Mouse (Mus musculus): Measurements from ENCODE around the gene Fam155a.
A peak's percentile ranks its signal among the peaks of the same experiment; 100 is the strongest.

Gene Fam155a

DNA sequence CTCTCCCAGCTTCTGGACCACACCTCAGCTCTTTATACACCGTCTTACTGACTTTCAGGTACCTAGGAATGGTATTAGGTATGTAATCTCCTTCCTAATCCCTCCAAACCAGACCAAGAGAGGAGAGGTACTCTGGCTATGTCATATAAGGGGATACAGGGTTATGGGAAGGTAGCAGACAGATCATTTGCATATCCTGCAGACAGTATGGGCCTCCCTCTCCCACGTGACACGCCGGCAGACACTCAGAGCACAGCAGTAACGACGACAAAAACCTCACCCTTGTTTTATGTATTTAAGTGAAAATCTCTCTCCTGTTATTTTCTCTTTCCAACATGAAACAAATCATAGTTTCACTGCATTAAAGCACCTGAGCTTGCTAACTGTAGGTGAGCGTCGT, 496.8 kb downstream of the Fam155a start:
- no peak for DNase-seq (ENCODE audit: low spot score)

DNA sequence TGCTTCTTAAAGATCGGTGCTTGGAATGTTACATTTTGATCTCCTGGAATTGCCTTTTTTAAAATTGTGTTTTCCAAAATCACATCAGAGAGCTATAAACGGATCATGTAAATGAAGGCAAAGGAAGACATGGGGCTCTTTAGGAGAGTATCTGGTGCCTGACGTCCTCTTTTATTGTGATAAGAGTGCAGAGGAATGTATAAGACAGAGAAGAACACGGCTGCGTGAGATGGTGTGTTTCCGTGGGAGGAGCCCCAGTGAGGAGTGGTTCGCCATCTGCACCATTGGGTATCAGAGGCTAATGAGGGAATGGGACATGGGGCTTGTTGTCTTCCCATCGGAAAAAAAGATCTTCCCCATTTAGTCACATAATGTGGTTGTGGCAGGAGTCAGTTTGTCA, 506.6 kb downstream of the Fam155a start:
- no peak for DNase-seq (ENCODE audit: low spot score)

DNA sequence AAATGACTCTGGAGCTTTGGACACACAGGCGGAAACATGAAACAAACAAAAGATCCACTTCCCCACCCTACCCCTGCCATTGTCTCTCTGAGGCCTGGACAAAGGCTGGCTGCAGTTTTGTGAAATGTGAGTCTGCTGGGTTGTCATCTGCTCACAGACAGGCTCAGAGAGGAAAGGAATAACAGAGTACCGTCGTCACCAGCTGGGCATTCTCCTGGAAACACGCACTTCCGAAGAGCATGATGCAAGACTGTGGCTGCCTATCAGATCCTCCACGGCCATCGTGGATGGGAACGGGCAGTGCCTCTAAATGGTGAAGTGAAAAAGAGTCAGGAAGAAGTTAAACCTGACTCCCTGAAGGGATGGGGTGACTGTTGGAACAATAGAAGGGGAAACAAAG, 509.4 kb downstream of the Fam155a start:
- DNase-seq (ENCODE audit: low spot score) = no peak

DNA sequence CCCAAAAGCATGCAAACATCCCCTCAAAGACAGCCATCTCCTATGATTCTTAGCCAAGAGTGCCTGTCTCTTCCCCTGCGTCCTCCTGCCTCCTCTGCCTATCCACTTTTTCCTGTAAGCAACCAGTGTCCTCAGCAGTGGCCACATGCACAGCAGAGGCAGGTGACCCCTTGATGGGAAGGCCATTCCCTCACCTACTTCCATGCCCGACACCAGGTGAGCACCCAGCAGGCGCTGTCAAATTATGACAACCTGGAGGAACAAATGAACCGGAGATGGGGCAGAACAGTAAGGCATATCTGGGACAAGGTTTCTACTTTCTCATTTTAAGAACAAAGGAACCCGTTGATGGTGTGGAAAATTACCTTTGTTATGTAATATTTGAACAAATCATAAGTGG, 515.6 kb downstream of the Fam155a start:
- DNase-seq (ENCODE audit: low spot score) = no peak

DNA sequence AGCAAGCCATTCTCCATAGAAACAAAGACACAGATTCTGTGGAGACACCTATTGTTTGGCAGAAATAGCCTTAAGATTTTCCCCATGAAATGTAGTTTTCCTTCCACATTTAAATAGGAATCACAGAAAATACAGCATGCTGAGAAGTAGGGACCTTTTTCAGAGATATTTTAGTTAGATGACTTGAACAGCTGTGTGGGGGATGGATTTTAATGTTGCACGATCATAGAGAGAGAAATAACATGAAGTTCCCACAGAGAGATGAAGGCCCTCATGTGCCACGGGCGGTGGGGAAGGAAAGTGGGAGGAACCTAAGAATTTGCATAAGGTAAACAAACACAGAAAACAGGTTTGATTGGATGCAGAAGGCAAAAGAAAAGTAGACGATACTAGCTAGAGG, 518.0 kb downstream of the Fam155a start:
- no peak for DNase-seq (ENCODE audit: low spot score)

DNA sequence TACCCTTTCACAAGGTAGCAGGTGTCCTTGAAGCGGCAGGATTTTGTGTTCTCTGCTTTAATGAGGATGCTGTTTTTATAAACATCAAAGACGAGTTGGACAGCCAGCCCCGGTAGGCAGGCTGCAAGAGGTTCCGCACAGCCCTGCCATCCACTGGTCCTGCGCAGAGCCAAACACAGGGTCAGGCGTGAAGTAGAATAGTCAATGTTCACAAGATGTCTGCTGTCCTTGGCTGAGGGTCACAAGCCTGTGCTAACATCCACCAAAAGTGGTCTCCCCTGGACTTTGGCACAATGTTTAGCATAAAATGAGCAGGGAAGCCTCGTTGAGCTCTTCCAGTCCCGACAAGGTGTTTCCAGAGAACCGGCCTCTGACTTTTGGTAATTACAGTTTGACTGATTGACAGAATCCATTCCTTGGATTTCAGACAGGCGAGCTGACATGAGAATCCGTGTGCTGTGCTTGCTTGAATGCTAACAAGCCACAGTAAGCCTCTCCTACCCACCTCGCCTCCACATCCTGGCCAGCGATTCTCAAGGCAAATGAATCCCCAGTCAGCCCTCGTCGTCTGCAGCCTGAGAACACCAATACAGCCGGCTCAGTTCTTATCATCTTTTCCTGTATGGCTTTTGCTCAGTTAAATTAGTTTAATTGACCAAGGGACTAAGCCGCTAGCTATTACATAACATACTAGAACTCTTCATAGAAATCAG, 522.7 kb downstream of the Fam155a start:
- no peak for DNase-seq (ENCODE audit: low spot score)

DNA sequence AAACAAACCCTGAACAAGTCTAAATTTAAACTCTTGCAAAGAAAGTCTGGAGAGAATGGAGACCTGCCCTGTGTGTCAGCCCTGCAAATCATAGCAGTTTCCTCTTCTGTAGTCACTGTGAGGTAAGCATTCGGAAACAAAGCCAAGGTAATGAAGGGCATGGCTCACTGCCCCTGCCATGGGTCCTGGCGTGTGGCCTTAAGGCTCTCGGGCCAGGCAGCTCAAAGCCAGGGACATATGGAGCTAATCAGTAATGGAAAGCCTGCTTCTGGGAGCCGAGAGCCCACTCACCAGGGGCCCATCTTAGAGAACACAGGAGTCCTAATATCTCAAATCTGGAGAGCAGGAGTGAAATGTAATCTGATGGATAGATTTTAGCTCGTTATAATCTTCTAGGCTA, 525.0 kb downstream of the Fam155a start:
- DNase-seq (ENCODE audit: low spot score) = no peak

DNA sequence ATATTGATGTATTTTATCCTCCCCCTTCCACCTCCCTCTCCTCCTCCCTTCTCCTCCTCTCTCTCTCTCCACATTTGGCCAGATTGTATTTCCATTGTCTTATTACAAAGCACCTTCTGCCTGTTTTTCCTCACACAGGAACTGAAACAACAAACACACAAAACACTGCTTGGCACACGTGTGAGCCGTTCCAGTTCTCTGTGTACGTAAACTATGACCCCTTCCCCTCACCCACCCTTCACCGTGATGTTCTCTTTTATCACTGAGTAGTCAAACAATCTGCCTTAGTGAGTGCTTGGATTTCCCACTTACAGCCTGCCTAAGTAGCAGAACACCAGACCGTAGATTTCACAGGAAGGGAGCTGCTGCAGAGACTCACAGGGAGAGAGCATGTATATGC, 530.0 kb downstream of the Fam155a start:
- no peak for DNase-seq (ENCODE audit: low spot score)

DNA sequence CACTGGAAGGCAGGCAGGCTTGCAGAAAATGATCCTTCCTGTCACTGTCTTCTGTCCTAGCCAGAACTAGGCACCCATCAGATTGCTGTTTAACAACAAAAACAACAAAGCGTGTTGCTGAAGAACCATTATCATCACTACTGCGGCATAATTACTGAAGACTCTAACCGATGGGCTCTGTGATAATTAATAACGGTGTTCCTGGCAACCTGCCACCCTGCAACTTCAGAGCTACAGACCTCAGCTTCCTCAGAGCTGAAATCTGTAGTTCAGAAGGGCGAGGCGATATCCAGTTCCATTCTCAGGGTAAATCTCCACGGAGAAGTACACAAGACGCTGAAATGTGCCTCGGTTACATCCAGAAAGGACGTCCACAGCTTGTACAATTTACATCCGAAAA, 531.2 kb downstream of the Fam155a start:
- no peak for DNase-seq (ENCODE audit: low spot score)

DNA sequence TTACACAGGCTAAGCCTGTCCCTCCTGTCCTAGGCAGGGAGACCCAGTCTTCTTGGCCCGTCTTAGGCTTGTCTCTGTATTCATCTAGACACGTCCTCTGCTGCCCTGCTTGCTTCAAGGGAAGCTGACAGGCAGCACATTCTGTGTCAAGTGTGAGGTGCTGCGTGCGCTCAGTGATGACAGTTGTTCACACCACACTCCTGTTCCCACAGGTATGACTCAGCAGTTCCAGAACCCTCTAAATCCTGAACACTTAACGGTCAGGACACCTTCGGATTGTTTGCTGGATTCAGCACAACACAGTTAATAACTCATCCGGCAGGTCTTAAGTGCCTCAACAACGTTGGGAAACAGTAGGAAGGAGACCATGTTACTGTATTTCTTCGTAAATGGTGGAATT, 532.0 kb downstream of the Fam155a start:
- no peak for DNase-seq (ENCODE audit: low spot score)

DNA sequence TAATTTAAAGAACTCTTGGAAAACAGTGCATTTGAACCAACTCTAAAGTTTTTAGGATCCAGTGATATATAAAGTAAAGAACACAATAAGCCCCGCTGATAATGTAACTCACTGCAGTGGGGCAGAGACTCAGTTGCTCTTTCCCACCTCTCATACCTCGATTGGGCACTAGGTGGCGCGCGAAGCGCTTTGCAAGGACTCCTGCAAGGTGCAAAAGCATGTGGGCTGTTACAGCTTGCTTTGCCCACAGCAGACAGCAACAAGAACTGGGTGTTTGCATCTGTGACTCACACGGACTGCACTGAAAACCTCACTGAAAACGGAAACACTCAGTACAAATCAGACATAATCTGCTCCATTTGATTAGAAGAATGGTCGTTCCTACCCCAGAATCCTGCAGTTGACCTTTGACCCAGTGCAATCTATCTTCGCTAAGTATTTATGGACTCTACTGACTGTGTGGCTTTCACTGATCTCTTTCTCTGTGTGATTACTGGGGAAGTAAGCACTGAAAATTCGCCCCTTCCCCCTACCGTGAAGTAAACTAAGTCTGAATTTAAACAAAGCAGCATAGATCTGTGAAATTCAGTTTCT, 537.5 kb downstream of the Fam155a start:
- DNase-seq (ENCODE audit: low spot score) = peak; percentile 11

DNA sequence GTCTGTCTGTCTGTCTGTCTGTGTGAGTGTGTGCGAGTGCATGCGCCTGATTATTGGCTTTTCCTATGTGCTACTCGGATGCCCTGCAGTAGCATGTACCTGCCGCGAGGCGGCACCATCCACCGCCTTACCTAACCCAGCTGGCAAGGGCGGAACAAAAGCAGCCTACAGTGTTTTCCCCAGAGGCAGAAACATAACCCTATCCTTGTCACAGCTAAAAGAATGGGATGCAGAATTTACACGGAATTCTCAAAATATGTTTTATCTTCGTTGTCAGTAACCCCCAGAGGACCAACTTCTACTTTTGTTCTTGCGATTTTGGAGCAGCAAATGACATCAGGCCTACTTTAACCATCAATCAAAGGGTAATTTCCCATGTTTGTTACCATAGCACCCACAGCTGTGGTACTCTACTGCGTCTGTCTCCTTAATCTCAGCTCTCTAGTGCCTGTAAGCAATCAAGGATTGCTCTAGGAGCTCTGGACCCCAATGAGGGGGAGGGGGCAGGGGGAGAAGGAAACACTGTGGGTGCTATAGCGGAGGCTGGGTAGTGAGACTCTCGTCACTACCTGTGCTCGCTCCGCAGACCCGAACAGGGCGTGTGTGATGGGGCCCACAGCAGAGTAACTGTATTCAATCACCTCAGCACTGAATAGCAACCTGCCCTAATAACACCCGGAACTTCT, 543.0 kb downstream of the Fam155a start:
- DNase-seq (ENCODE audit: low spot score) = no peak

DNA sequence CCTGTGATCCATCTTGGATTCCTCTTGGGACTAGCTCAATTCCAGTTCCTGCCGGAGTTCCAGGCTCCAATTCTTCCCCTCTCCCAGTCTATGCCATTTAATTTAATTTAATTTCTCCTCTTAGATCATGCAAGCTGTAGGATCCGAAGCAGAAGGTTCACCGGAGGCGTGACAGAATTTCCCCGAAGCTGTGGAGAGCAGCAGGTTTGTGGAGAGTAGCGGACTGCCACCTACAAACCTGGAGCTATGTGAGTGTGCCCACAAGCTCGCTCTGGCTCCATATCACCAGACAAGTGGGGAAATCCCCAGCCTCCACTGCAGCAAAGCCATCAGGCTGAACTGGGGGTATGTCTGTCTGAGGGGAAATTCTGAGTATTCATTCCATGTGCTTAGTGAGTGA, 544.2 kb downstream of the Fam155a start:
- DNase-seq (ENCODE audit: low spot score) = no peak

DNA sequence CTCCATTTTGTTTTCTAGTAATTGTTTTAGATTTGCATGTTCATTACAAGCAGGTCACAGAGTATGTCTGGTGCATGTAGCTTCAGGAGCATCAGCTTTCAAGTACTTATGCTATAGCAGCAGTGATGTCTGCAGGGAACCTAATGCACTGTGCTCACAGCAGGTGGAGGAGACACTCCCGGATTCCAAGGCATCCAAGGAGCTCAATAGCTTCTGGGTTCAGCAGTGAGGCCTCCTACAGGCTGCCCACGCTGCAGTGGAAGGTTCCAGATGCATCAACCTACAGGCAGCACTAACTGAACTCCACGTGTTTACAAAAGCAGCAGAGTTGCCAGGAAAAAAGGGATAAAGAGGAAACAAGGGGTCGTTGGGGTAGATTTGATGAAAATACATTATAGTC, 559.2 kb downstream of the Fam155a start:
- DNase-seq (ENCODE audit: low spot score) = no peak

DNA sequence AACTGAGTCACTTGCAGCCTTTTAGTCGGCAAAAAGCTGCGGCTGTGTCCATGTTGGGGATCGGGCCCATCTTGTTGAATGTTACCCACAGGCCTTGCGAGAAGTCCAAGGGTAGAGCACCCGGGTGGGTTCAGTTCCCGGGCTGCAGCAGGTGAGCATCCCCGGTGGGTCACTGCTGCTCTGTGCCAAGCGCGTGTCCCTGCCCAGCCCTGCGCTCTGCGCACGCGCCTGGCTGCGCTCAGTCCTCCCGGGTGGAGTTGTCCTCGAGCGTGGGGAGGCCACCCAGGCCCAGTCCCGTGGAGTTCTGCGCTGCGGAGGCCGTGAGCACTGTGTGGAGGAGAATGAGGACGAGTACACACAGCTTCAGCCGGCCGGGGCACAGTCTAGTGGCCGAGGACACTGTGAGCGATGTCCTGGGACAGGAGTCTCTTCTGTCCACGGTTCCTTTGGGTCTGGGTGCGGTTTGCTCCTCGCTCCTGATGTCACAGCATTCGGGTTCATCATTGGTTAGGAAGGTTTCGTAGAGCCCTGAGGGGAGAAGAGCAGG, 563.4 kb downstream of the Fam155a start:
- no peak for DNase-seq (ENCODE audit: low spot score)

DNA sequence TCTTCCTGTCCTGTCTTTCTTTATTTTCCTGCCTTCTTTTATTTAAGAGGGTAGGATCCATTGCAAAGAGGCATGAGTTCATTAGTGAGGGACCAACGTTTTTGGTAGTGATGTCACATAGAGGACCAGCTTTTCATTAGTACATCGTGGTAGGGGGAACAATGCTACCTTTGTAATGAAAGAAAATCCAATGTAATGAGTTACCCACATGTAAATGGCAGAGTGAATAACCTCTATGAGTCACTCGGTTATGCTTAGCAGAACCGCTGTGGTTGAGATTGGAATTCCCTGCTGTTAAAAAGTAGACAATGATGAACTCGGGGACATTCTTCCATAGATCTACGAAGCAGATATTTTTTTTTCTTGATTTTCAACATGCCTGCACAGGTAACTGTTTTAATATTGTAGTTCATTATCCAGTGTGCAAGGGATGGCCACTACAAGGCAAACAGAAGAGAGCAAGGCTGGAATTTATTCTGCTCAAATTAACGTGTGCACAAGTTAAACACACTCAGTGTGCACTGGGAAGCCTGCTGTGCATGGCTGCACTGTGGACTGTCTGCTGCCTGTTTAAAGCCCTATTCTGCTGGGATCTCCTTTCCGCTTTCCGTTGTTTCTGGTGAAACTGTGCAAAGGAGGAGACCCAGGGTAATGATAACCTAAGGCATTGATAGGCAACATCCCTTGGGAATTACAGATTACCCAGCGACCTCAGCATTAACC, 566.5 kb downstream of the Fam155a start:
- no peak for DNase-seq (ENCODE audit: low spot score)

DNA sequence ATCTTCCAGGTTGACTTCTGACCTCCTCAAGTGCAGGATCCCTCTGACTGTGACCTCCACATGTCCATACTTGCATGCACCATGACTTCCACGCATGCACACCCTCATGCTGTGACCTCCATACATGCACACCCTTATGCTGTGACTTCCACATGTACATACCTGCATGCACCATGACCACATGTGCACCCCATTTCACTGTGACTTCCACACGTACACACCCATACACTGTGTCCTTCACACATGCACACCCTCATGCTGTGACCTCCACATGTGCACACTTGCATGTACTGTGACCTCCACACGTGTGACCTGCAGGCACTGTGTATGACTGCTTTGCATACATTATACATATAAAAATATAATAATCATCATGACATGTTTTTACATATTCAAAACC, 570.9 kb downstream of the Fam155a start:
- DNase-seq (ENCODE audit: low spot score) = no peak

DNA sequence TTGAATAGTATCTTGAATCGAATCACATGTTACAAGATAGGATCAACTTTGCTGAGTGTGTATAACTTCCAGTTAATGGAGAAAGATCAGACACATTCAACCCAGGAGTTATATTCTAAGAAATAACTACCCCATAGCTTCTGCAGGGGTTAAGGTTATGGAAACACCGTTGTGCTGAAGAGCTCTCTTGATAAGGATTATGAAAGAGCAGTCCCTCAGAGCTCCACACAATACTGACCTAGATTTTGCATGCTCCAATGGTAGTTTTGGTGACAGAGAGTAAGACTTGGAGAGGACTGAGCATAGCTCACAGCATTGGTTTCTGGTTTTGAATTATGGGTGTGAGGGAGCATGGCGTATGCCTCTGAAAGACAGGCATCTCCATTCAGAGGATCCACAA, 579.3 kb downstream of the Fam155a start:
- DNase-seq (ENCODE audit: low spot score) = no peak

DNA sequence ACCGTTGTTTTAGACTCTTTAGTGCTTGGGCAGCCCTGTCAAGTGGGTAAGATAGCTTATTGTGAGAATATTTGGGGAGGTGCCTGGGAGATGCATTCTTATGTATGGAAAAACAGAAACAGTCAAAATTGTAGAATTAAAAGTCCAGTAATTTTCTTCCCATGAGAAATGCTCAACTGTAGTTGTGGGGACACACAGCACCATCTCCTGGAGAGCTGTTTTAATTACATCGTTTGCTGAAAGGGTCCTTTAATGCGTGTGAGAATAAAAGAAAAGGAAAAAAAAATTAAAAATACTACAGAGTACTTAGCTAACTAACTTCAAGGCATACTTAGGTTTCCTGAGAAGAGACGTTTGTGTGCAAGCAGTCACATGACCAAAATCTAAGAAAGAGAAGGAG, 582.3 kb downstream of the Fam155a start:
- DNase-seq (ENCODE audit: low spot score) = no peak

DNA sequence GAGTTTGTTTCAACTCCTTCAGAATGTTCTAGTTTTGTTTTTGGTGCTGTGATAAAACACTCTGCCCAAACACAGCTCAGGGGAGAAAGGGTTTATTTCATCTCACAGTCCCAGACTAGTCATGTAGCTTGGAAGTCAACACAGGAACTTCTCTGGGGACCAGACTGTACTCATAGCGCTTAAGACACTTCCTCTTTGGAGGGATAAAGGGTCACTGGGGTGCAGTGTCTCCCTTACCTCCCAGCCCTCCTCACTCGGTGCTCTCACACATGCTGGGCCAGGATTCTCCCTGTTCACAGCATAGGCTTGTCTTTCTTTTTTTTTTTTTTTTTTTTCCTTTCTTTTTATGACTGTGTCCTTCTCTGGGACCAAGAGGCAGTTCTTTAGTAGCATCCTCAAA, 585.8 kb downstream of the Fam155a start:
- no peak for DNase-seq (ENCODE audit: low spot score)

DNA sequence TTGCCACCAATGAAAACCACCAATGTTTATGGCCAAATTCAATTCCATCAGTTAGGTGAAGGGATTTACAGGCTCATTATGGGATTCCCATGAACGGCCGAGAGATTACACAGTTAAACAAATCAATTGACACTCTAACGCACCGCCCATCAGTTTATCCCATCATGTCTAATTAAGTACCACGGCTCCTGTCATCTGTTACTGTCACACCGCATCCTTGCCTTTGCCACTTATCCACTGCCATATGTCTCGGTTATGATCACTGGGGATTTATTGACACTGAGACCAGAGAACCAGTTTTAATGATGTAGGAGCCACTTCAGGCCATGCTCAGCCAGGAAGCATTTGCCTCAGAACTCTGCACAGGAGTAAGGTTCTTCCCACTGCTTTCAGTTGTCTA, 588.5 kb downstream of the Fam155a start:
- DNase-seq (ENCODE audit: low spot score) = no peak

DNA sequence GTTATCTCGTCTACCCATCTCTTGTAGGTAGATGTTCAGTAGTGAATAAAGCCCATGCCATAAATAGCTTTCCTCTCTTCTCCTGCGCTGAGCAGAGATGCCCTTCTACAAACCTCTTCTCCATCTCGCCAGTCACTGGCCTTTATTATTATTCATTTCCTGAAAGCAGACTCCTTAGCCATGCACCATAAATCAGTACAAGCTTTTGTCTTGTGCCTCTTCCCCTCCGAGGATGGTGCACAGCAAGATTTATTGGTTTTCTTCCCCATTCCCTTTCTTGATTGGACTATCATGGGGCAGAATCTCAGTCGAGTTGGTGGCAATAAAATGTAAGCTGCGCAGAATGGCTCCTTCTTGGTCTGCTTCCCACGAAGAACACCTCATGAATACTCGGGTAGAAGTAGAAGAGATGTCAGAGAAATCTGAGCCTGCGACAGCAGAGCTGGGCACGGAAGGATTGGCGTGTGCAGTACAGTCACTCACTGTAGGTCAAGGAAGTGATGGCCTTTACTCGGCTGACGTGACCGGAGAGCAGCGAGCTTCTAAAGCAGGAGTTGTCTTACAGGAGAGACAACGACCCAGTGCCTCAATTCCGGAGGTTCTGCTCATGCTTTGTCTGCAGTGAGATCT, 590.2 kb downstream of the Fam155a start:
- no peak for DNase-seq (ENCODE audit: low spot score)
